Mouse (Mus musculus): ENCODE data around the gene Jph4.

DNA sequence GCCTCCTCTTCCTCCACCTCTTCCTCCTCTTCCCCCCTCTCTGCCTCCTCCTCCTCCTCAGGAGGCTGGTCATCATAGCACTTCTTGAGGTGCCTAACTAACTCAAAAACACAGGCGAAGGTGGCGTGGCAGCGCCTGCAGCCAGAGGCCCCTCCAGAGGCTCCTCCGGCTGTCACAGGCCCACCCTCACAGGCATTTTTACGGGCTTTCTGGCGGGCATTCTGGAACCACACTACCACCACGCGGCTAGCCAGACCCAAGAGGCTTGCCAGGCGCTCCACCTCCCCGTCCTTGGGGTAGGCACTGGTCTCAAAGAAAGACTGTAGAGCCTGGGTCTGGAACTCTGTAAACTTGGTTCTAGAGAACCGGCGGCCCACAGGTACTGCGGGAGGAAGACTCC is 51.3 kb downstream of the Jph4 start:
- TF ChIP-seq UBTF (IDR thresholded peaks at IDR 0.05; ENCODE audit: low read depth, low read length) (no peak), CTCF (conservative IDR thresholded peaks at IDR 0.05 in 1 of 2, IDR thresholded peaks at IDR 0.05 in 1 of 2; ENCODE audit: low read depth in 2 of 2, low read length in 2 of 2) (no peak), MAFK (IDR thresholded peaks at IDR 0.05; ENCODE audit: insufficient replicate concordance, low read length) (no peak), POLR2AphosphoS2 (IDR thresholded peaks at IDR 0.05; ENCODE audit: low read depth, low read length) (no peak), MAX (IDR thresholded peaks at IDR 0.05; ENCODE audit: low read length) (no peak), ZKSCAN1 (IDR thresholded peaks at IDR 0.05; ENCODE audit: borderline replicate concordance, low read depth, low read length) (no peak), POLR2A (IDR thresholded peaks at IDR 0.05; ENCODE audit: low read depth, low read length) (no peak), HCFC1 (IDR thresholded peaks at IDR 0.05; ENCODE audit: low read depth, low read length) (no peak), GABPA (IDR thresholded peaks at IDR 0.05; ENCODE audit: insufficient replicate concordance, low read depth, low read length) (no peak), ZNF384 (IDR thresholded peaks at IDR 0.05; ENCODE audit: low read depth, low read length) (no peak), KAT2A (IDR thresholded peaks at IDR 0.05; ENCODE audit: insufficient replicate concordance, low read length) (no peak), NRF1 (IDR thresholded peaks at IDR 0.05; ENCODE audit: low read depth, low read length) (no peak)
